Mouse (Mus musculus) G1E (cell line): ENCODE results near the gene Abcg5. TPM values are rescaled to one million over a fixed set of nuclear protein-coding genes. Genes with fewer than 3 reads are reported as not detected.
A peak's percentile ranks its signal among the peaks of the same experiment; 100 is the strongest.

ENCODE experiments used
- ATAC-seq: 2 replicates; pipeline ENCODE4 v1.8.0; 2016; ENCODE audit warnings: mild to moderate bottlenecking; ENCODE audit not compliant: insufficient number of reproducible peaks, poor library complexity, low FRiP score, severe bottlenecking; ENCODE audit errors: extremely low read depth
- DNase-seq: peaks from one replicate; pipeline ENCODE4 v3.0.0; 2012; ENCODE audit warnings: low spot score
- H3K27me3 ChIP-seq: 2 replicates; pipeline ENCODE4 v1.6.1; 2012; ENCODE audit warnings: mild to moderate bottlenecking, low read length, inconsistent platforms; ENCODE audit not compliant: insufficient read depth
- H3K36me3 ChIP-seq: replicated peaks from 2 replicates; pipeline ENCODE3; 2012; ENCODE audit warnings: mild to moderate bottlenecking, inconsistent platforms
- H3K4me1 ChIP-seq: 2 replicates; pipeline ENCODE4 v1.6.1; 2012; ENCODE audit warnings: low read depth, low read length, inconsistent platforms, mixed read lengths; ENCODE audit not compliant: insufficient read depth
- H3K4me3 ChIP-seq: 2 replicates; pipeline ENCODE4 v1.5.1; 2012; ENCODE audit warnings: low read depth, mild to moderate bottlenecking, inconsistent platforms, low read length, moderate library complexity, mixed read lengths
- H3K9me3 ChIP-seq: replicated peaks from 2 replicates; pipeline ENCODE4 v1.6.1; 2012; ENCODE audit warnings: inconsistent platforms
- CTCF ChIP-seq: IDR thresholded peaks from 2 replicates; pipeline ENCODE4 v1.5.1; 2012; ENCODE audit warnings: low read depth, low read length, inconsistent platforms, mixed read lengths
- GATA1 ChIP-seq: IDR thresholded peaks from 2 replicates; pipeline ENCODE4 v1.6.1; 2012; ENCODE audit warnings: borderline replicate concordance, low read length, inconsistent platforms, mixed read lengths
- GATA2 ChIP-seq: IDR thresholded peaks from 2 replicates; pipeline ENCODE4 v1.6.1; 2012; ENCODE audit warnings: low read depth, low read length, inconsistent platforms, borderline replicate concordance
- POLR2AphosphoS5 ChIP-seq: IDR thresholded peaks from 2 replicates; pipeline ENCODE4 v1.6.1; 2012; ENCODE audit warnings: low read depth, low read length, inconsistent platforms; ENCODE audit not compliant: insufficient replicate concordance
- TAL1 ChIP-seq: conservative IDR thresholded peaks from 2 replicates; pipeline ENCODE4 v1.6.1; 2012; ENCODE audit warnings: low read depth, low read length, inconsistent platforms, mixed read lengths
- polyA plus RNA-seq: library from polyadenylated mRNA; stranded (reverse); fragments of >175 nt; gene quantifications from 2 replicates; pipeline ENCODE4 v1.2.3, GENCODE M21; 2012
- total RNA-seq, 2 experiments: library from RNA; stranded (forward) in 1 of 2; stranded (reverse) in 1 of 2; fragments of 200-1000 nt in 1 of 2; fragments of >200 nt in 1 of 2; fragmentation: Nextera tagmentation in 1 of 2; gene quantifications; 2 replicates each; pipeline ENCODE4 v1.2.3; 2014 to 2017

The Abcg5 gene
- not detected in 2 replicates for total RNA-seq (2014; fragmentation: Nextera tagmentation)
- 0.16 TPM in 1 of 2 replicates, not detected in the other for total RNA-seq (2017)
- polyA plus RNA-seq = not detected in 2 replicates

DNA sequence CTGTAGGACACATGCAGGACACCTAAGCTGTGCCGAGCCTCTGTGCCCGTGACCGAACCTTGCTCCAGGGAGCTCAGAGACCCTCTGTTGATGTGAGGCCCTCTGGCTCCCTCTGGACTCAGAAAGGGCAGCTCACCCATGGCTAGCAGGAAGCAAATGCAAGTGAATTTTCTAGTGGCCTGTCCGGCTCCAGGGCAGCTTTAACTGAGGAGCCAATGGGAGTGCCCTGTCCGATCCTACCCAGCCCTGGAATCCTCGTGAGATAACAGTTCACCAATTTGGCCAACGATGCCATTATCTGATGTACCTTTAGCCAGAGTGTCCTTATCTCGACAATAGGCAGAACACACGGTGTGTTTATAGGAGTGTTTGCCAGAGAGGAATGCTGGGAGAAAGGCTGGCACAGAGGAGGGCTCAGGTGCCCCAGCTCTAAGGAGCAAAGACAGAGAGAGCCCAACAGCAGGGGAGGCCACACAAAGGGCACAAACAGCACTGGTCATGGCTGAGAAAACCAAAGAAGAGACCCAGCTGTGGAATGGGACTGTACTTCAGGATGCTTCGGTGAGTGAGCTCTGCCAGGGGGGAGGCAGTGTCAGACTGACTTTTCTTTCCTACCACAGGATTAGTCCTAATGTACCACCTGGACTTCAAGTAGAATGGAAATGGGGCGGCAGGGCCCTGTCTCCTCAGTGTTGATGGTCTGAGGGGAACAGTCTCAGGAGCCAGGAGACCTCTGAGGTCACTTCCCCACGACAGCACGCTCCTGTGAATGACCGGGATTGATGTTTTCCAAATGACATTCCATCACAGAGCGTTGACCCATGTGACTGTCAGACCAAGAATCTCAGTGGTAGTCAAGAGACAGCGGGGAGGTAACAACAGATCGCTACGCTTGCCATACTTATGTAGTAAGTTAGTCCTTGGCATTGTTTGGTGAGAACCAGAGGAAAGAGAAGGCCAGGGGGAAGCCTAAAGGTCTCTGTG lies at the start of gene Abcg5:
Abcg5 (minus strand) TSS at position 278 of the 984 bp plus-strand sequence.
- TF ChIP-seq TAL1 (no peak), GATA2 (no peak), POLR2AphosphoS5 (no peak), GATA1 (no peak), CTCF (no peak)
- Histone ChIP-seq H3K27me3 (peaks cover 30% of the 10 kb centered on the region), H3K4me3 (no peak within 1 kb of the TSS), H3K4me1 (no peaks in the 10 kb centered on the region), H3K36me3 (no peaks in the 10 kb centered on the region), H3K9me3 (no peaks in the 10 kb centered on the region)
- no peak for ATAC-seq
- DNase-seq = no peak

DNA sequence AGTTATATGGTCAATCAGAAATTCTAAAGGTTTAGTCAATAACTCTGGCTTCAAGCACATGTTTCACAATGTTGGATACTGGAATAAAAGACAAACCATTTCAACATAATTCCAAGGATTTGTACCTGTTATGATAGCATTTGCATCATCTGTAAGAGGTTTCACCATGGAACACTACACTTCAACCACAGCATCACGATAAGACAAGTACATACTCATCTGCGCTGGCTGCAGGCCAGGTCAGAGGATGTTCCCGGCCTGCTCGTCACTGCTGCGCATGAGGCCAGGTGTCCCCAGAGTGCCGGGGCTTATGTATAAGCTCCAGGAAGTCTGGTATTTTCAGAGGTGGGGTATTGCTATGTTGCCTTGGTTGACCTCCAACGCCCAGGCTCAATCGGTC lies 49.8 kb upstream of the Abcg5 start:
- H3K4me1 ChIP-seq = peaks cover 31% of the 10 kb centered on the region
- H3K36me3 ChIP-seq = peaks cover 79% of the 10 kb centered on the region
- no peak for TF ChIP-seq POLR2AphosphoS5
- no peak for TF ChIP-seq GATA1
- no peak for TF ChIP-seq TAL1
- no peak for TF ChIP-seq GATA2
- TF ChIP-seq CTCF = no peak
- ATAC-seq = no peak
- no peaks in the 10 kb centered on the region for H3K9me3 ChIP-seq
- DNase-seq = peak; percentile 15
- no peaks in the 10 kb centered on the region for H3K27me3 ChIP-seq
- H3K4me3 ChIP-seq = no peak overlapping the region

DNA sequence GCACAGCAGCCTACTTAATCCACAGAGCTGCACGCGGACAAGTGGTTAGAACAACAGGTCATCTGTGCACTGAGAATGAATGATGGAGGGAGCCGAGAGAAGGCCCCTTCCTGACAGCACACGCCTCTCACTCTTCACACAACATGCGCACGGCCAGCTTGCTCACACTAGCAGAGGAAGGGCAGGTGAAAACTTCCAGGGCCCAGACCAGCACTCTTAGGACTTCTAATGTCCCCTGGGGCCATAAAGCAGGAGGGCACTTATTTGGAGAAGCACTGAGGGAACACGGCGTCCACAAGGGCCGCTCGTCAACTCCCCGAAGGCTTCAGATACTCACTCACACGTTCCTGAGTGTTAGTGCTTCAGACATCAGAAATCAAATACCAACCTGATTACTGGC lies 48.5 kb upstream of the Abcg5 start:
- no peak overlapping the region for H3K4me3 ChIP-seq
- peaks cover 31% of the 10 kb centered on the region for H3K4me1 ChIP-seq
- TF ChIP-seq GATA2 (no peak), POLR2AphosphoS5 (no peak), GATA1 (no peak), CTCF (no peak), TAL1 (no peak)
- H3K9me3 ChIP-seq = no peaks in the 10 kb centered on the region
- no peak for DNase-seq
- H3K36me3 ChIP-seq = peaks cover 84% of the 10 kb centered on the region
- no peaks in the 10 kb centered on the region for H3K27me3 ChIP-seq
- no peak for ATAC-seq

DNA sequence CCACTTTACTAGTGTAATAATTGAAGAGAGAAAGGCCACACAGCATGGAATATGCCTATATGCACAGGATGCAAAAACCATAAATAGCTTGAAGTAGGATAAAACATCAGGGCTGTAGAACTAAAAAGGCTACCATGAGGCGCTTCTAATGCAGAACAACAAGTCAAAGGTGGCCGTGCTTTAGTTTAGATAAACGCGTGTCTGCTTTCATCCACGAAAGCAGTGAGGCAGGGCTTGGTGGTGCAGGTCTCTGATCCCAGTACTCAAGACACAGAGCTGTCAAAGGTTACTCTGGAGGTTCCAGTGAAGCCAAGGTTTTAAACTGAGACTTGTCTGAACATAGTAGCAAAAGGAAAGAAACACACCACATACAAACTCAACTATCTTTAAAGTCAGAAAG lies 46.3 kb upstream of the Abcg5 start:
- peaks cover 85% of the 10 kb centered on the region for H3K36me3 ChIP-seq
- no peak for TF ChIP-seq POLR2AphosphoS5
- no peak for TF ChIP-seq GATA1
- no peak for TF ChIP-seq TAL1
- TF ChIP-seq CTCF = no peak
- no peak for TF ChIP-seq GATA2
- H3K27me3 ChIP-seq = no peaks in the 10 kb centered on the region
- no peak overlapping the region for H3K4me3 ChIP-seq
- DNase-seq (no peak), ATAC-seq (no peak)
- H3K9me3 ChIP-seq = no peaks in the 10 kb centered on the region
- H3K4me1 ChIP-seq = peaks cover 31% of the 10 kb centered on the region

DNA sequence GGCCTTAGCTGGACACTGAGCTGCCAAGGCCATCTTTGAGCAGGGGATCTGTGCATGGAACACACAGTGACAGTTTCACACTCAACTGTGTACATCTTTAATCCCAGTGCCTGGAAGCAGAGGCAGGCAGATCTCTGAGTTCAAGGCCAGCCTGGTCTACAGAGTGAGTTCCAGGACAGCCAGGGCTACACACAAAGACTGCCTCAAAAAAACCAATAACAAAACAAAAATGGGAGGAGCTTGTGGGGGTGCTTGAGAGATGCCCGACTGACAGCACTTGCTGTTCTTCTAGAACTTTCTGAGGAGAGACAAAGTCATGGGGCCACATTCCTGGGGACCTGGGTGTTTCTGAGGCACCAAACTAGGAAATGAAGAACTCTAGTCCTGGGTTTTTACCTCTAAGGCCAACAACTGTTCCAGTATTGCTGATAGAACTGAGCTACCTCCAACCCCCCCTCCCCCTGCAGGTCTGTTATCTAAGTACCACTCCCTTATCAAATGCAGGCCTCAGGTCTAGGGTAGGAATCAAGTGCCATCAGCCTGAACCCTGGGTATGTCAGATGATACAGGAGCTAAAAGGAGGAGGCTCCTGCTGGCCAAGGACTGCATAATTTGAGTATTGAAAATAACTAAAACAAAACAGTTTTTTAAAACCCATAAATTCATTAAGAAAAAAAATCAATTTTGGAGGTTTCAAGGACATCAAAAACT lies 45.5 kb upstream of the Abcg5 start:
- peaks cover 88% of the 10 kb centered on the region for H3K36me3 ChIP-seq
- no peak overlapping the region for H3K4me3 ChIP-seq
- no peak for DNase-seq
- no peak for TF ChIP-seq TAL1
- no peaks in the 10 kb centered on the region for H3K9me3 ChIP-seq
- peak; percentile 66 for ATAC-seq
- H3K27me3 ChIP-seq = no peaks in the 10 kb centered on the region
- peaks cover 31% of the 10 kb centered on the region for H3K4me1 ChIP-seq

DNA sequence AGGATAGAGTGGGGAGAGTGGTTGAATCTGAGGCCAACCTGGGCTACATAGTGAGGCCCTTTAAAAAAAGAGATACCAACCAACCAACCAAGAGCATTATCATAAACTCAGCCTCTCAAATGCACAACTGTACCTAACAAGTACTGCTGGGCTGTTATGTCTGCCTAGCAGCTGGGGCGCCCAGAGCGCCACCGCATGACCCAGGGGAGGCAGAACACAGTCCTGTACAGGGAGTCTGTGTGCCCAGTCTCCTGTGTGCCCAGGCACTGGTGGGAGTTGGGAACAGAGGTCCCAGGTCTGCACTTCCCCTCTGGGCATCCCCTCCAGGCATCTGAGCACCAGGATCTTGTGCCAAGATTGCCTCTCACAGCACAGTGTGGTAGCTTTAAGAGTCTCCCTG lies 42.4 kb upstream of the Abcg5 start:
- ATAC-seq = no peak
- Histone ChIP-seq H3K4me1 (peaks cover 15% of the 10 kb centered on the region), H3K36me3 (peaks cover 91% of the 10 kb centered on the region), H3K27me3 (no peaks in the 10 kb centered on the region), H3K4me3 (no peak overlapping the region), H3K9me3 (no peaks in the 10 kb centered on the region)
- TF ChIP-seq GATA1 = no peak
- TF ChIP-seq TAL1 = no peak
- TF ChIP-seq CTCF = no peak
- no peak for TF ChIP-seq POLR2AphosphoS5
- no peak for TF ChIP-seq GATA2
- no peak for DNase-seq
